In genomic region chr19:25635119-25635518, GRCm38 (mm10) we compare ENCODE assay signal across 12 mouse cellular contexts. TPM values are rescaled to one million over a fixed set of nuclear protein-coding genes. Genes with fewer than 3 reads are reported as not detected.
A peak's percentile ranks its signal among the peaks of the same experiment; 100 is the strongest.
DNase-seq lines count a peak whose midpoint lies in the region; ATAC-seq lines count a peak whose summit lies in the region.
"Had no signal": no experiment of that assay in that cellular context is flagged by ENCODE, and none has a peak within 500 bp of the region (broad histone marks: within the 10 kb centered on the region; RNA-seq: fewer than 3 reads in every experiment).

No protein-coding gene starts in this region.

- H3K4me1 ChIP-seq in forebrain, embryonic 15.5 days: no peaks in the 10 kb centered on the region
- no peaks in the 10 kb centered on the region for H3K4me1 ChIP-seq in forebrain, embryonic 12.5 days
- H3K4me1 ChIP-seq in midbrain, embryonic 13.5 days (replicated peaks): no peaks in the 10 kb centered on the region
- peaks cover 3% of the 10 kb centered on the region; the same call in 1 of the 2 replicates for H3K4me1 ChIP-seq in midbrain, embryonic 15.5 days
- H3K4me1 ChIP-seq: intestine, embryonic 15.5 days had no signal

- no peaks in the 10 kb centered on the region for H3K27me3 ChIP-seq in forebrain, embryonic 15.5 days
- no peaks in the 10 kb centered on the region for H3K27me3 ChIP-seq in forebrain, embryonic 12.5 days
- H3K27me3 ChIP-seq in midbrain, embryonic 13.5 days: no peaks in the 10 kb centered on the region; the same call in 1 of the 2 replicates
- H3K27me3 ChIP-seq in midbrain, embryonic 15.5 days (replicated peaks): no peaks in the 10 kb centered on the region
- H3K27me3 ChIP-seq: CH12.LX; intestine, embryonic 15.5 days had no signal

- no peak overlapping the region for H3K9ac ChIP-seq in forebrain, embryonic 15.5 days (replicated peaks)
- no peak overlapping the region for H3K9ac ChIP-seq in forebrain, embryonic 12.5 days
- H3K9ac ChIP-seq in midbrain, embryonic 13.5 days (replicated peaks): no peak overlapping the region
- H3K9ac ChIP-seq in midbrain, embryonic 15.5 days: no peak overlapping the region
- H3K9ac ChIP-seq: embryonic facial prominence, embryonic 15.5 days; intestine, embryonic 15.5 days had no signal

- H3K4me3 ChIP-seq in forebrain, embryonic 15.5 days: peak overlapping the region; percentile 43; the same call in 1 of the 2 replicates
- no peak overlapping the region for H3K4me3 ChIP-seq in forebrain, embryonic 12.5 days (replicated peaks)
- peak overlapping the region; percentile 33 for H3K4me3 ChIP-seq in midbrain, embryonic 13.5 days (replicated peaks)
- no peak overlapping the region for H3K4me3 ChIP-seq in midbrain, embryonic 15.5 days

- no peak overlapping the region for H3K4me2 ChIP-seq in forebrain, embryonic 15.5 days (replicated peaks)
- H3K4me2 ChIP-seq in forebrain, embryonic 12.5 days: no peak overlapping the region
- H3K4me2 ChIP-seq in midbrain, embryonic 13.5 days (replicated peaks): peak overlapping the region; percentile 53; the same call in 1 of the 2 replicates
- H3K4me2 ChIP-seq in midbrain, embryonic 15.5 days: no peak overlapping the region

- WGBS in forebrain, embryonic 15.5 days: 87% methylated on average over 5 of the region's 5 CpGs
- whole genome bisulfite sequencing in forebrain, embryonic 12.5 days: 89% methylated on average over 5 of the region's 5 CpGs
- WGBS in midbrain, embryonic 13.5 days: 90% methylated on average over 5 of the region's 5 CpGs
- WGBS in midbrain, embryonic 15.5 days: 90% methylated on average over 5 of the region's 5 CpGs

- H3K36me3 ChIP-seq in forebrain, embryonic 15.5 days: no peaks in the 10 kb centered on the region
- H3K36me3 ChIP-seq in forebrain, embryonic 12.5 days (replicated peaks): no peaks in the 10 kb centered on the region
- no peaks in the 10 kb centered on the region for H3K36me3 ChIP-seq in midbrain, embryonic 13.5 days
- no peaks in the 10 kb centered on the region for H3K36me3 ChIP-seq in midbrain, embryonic 15.5 days (replicated peaks)
- H3K36me3 ChIP-seq: embryonic facial prominence, embryonic 15.5 days; intestine, embryonic 15.5 days had no signal

- no peaks in the 10 kb centered on the region for H3K9me3 ChIP-seq in forebrain, embryonic 15.5 days
- H3K9me3 ChIP-seq in forebrain, embryonic 12.5 days: no peaks in the 10 kb centered on the region
- no peaks in the 10 kb centered on the region for H3K9me3 ChIP-seq in midbrain, embryonic 13.5 days
- H3K9me3 ChIP-seq in midbrain, embryonic 15.5 days: no peaks in the 10 kb centered on the region
- H3K9me3 ChIP-seq: embryonic facial prominence, embryonic 15.5 days; intestine, embryonic 15.5 days had no signal

- peak; percentile 14 to 35 for DNase-seq in lung, adult 18-20 months
- no peak for DNase-seq in lung, postnatal 4 days
- DNase-seq in thymus, postnatal 0 days (ENCODE audit: low spot score): no peak
- DNase-seq: cerebellum, adult 11-12 months; thymus, adult 2 months had no signal

- no peak overlapping the region for H3K27ac ChIP-seq in forebrain, embryonic 15.5 days (replicated peaks)
- no peak overlapping the region for H3K27ac ChIP-seq in forebrain, embryonic 12.5 days
- no peak overlapping the region for H3K27ac ChIP-seq in midbrain, embryonic 13.5 days
- no peak overlapping the region for H3K27ac ChIP-seq in midbrain, embryonic 15.5 days
- H3K27ac ChIP-seq: embryonic facial prominence, embryonic 15.5 days; intestine, embryonic 15.5 days had no signal

- no peak for ATAC-seq in forebrain, embryonic 15.5 days (replicated peaks)
- ATAC-seq in forebrain, embryonic 12.5 days (ENCODE audit: low FRiP score): no peak
- no peak for ATAC-seq in midbrain, embryonic 13.5 days
- ATAC-seq in midbrain, embryonic 15.5 days (replicated peaks): no peak

RNA-seq across cellular contexts. Expression of gene Dmrt3, which starts 25.0 kb away (rescaled TPM):
- polyA plus RNA-seq in forebrain, embryonic 15.5 days (2015; fragmentation: Nextera tagmentation; extraction: Ambion mirVana): 3.1 and 5.5 TPM in 2 replicates
- 11.8 and 18.9 TPM in 2 replicates for polyA plus RNA-seq in forebrain, embryonic 12.5 days (2016; fragmentation: Nextera tagmentation; extraction: Ambion mirVana)
- 0.48 and 1.5 TPM in 2 replicates for polyA plus RNA-seq in midbrain, embryonic 13.5 days (2015; fragmentation: Nextera tagmentation; extraction: Ambion mirVana)
- 0.22 and 0.32 TPM in 2 replicates for polyA plus RNA-seq in midbrain, embryonic 15.5 days (2015; fragmentation: Nextera tagmentation; extraction: Ambion mirVana)
- polyA plus RNA-seq in thymus, postnatal 0 days (2015; fragmentation: Nextera tagmentation; extraction: Ambion mirVana): 2.0 and 2.3 TPM in 2 replicates

RNA-seq across cellular contexts. Expression of gene Dmrt2, which starts 37.1 kb away (rescaled TPM):
- 1.1 and 1.5 TPM in 2 replicates for polyA plus RNA-seq in forebrain, embryonic 15.5 days (2015; fragmentation: Nextera tagmentation; extraction: Ambion mirVana)
- polyA plus RNA-seq in forebrain, embryonic 12.5 days (2016; fragmentation: Nextera tagmentation; extraction: Ambion mirVana): 0.46 and 0.78 TPM in 2 replicates
- polyA plus RNA-seq in midbrain, embryonic 13.5 days (2015; fragmentation: Nextera tagmentation; extraction: Ambion mirVana): 0.19 TPM in 1 of 2 replicates, not detected in the other
- 0.06 TPM in 1 of 2 replicates, not detected in the other for polyA plus RNA-seq in midbrain, embryonic 15.5 days (2015; fragmentation: Nextera tagmentation; extraction: Ambion mirVana)
- polyA plus RNA-seq in thymus, postnatal 0 days (2015; fragmentation: Nextera tagmentation; extraction: Ambion mirVana): 20.9 and 22.9 TPM in 2 replicates

Comparison
In these comparisons a context has a peak if more than half of its experiments do, and no peak if none do; other contexts are left out.
1. H3K4me3 ChIP-seq: peak in forebrain, embryonic 15.5 days (single experiment) and midbrain, embryonic 13.5 days (single experiment); none in forebrain, embryonic 12.5 days (single experiment) and midbrain, embryonic 15.5 days (single experiment).
2. DNase-seq: peak in lung, adult 18-20 months (2 of 2); none in lung, postnatal 4 days (0 of 2) and thymus, postnatal 0 days (single experiment).